Mouse (Mus musculus) c-Kit-negative CD71-positive TER-119-positive erythroid progenitor cells, embryonic 14.5 days (primary cell): ENCODE data around the gene Tnk2.
A peak's percentile ranks its signal among the peaks of the same experiment; 100 is the strongest.
"Not testable (repeated sequence)": the region's sequence is repeated elsewhere in the genome, so short reads cannot be mapped to it uniquely, and the experiment has no call there.

Source experiments
- DNase-seq: peaks from one replicate; pipeline ENCODE4 v3.0.0-alpha.2; 2013; ENCODE audit warnings: low read depth, low spot score

The Tnk2 gene

DNA sequence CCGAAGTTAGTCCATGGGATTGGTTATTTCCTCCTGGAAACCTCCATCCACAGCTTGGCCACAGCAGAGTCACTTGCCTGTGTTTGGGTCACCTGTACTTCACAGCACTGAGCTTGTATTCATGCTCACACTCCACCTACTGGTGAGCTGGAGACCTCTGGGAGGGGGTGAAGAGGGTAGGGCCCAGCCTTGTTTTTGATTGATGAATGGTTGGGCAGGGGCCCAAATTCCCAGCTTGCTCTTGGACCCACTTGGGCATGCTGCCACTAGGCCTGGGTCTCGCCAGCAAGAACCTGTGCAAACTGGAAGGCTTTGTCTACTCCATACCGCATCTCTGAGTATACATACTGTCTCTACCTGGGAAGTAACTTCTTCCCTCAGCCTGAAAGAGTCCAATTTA is 8.4 kb upstream of the Tnk2 start:
- DNase-seq = no peak

DNA sequence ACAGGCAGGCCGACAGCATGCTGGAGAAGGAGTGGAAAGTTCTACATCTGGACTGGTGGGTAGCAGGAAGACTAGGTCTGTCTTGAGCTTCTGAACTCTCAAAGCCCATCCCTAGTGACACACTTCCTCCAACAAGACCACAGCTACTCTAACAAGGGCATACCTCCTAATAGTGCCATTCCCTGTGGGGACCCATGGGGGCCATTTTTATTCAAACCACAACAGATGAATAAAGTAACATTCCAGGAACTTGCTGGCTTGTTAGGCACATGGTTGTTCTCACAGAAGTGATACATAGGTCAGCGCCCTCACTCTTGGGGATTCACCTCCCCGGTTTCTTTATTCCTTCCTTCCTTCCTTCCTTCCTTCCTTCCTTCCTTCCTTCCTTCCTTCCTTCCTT is 7.3 kb upstream of the Tnk2 start:
- no peak for DNase-seq

DNA sequence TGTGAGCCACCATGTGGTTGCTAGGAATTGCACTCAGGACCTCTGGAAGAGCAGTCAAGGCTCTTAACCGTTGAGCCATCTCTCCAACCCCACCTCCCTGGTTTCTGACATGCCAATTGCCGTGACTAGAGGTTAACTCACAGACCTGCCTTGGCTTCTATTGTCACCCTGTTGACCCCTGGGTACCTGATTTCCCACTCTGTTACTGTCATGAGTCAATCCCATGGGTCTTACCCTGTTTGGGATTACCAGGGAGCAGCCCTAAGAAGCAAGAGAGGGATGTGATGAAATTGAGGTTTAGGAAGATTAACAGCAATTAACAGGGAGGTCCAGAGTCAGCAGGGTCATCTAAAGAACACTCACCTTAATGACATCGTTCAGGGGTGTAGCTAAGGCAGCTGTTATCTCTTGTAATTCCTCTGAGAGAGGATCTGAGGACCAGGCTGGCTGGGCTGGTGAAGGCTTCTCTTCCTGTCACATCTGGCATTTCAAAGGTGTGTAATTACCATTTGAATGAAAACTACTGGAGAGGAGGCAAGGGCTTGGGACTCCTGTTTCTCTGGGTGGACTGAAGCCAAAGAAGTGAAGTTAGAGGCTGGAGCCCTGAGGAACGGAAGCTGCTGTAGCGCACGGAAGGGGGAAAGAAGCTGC is 6.7 kb upstream of the Tnk2 start:
- DNase-seq = no peak

DNA sequence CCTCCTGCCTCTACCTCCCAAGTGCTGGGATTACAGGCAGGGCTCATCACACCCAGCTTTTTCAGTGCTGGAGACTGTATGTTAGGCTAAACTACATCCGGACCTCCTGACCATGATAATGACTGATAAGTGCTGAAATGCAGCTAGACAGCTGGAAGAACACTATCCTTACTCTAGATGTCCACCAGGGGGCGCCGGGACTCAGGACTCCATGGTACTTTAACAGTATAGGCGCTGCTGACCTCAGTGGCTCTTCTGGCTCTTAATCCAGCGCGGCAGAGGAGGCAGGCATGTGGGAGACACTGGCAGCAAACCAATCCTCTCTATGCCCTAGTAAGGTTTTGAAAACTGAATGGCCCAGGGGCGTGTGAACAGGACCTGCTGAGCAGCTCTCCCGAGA is 5.2 kb upstream of the Tnk2 start:
- DNase-seq = peak; percentile 89

DNA sequence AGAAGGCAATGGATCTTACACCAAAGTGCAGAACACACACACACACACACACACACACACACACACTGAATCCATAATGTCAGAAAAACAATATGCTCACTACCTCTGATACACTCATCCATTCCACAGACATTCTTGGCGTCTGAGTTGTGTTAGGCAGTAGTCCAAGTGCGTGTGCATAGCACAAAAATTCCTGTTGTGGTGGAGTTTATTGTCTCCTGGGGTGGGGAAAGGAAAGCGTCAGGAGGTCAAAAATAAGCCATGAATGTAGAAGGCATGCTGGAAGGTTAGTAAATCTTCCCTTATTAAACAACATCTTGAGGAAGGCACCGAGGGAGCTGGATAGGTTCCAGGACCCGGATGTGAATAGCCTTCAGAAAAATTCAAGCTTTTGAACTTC is 3.6 kb upstream of the Tnk2 start:
- no peak for DNase-seq

DNA sequence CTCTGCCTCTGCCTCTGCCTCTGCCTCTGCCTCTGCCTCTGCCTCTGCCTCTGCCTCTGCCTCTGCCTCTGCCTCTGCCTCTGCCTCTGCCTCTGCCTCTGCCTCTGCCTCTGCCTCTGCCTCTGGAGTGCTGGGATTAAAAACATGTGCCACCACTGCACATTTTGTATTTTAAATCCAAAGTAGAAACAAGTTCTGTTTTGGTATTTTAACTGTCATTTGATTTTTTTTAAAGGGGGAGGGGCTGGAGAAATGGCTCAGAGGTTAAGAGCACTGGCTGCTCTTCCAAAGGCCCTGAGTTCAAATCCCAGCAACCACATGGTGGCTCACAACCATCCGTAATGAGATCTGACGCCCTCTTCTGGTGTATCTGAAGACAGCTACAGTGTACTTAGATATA is 3.0 kb upstream of the Tnk2 start:
- DNase-seq = not testable (repeated sequence)

DNA sequence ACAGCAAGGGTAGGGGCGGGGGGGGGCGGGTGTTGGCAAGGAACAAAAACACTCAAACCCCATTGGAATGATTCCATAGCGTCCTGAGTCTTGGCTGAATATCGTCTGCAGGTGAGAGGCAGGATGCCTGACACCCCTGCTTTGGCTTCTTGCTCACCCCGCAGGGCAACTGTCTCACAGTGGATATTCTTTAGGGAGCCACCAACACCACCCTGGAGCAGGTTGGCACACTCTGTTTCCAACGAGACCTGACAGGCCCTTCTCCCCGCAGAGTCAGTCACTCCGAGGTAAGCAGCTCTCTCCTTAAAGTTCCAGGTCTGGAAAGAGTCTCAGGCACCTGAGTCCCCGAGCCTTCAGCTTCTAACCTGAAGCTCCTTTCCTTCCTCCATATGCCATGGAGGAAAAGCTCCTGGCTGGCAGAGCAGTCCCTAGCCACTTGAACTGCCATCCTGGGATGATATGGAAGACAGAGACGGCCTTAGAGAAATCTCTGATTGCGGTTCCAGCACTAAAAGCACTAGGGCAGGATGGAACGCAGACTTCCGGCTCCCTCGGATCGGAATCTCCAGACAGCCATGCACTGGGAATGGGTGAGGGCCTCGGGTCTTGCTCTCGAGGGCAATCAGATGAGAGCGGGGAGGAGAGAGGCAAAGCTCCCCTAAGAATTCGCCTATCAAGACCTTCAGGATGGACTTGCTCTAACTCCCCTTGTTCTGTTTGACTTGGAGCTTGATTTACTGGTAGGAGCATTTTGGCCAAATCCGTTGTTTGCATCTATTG is 2.0 kb upstream of the Tnk2 start:
- no peak for DNase-seq

DNA sequence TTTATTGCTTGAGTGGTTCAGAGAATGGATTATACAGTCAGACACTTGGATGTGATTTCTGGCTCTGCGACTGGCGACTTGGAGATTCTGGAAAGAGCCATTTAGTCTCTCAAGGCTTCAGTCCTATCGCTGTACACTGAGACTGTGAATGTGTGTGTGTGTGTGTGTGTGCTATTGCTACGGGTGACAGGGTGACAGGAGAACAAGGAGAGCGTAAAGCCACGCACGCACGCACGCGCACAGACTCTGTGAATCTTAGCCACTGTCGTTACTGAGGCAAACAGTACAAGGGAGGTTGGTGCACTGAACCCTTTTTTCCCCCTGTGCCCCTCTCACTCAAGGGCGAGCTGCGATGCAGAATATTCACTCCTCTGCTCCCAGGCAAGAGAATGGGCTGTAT is 1.4 kb upstream of the Tnk2 start:
- DNase-seq = no peak

DNA sequence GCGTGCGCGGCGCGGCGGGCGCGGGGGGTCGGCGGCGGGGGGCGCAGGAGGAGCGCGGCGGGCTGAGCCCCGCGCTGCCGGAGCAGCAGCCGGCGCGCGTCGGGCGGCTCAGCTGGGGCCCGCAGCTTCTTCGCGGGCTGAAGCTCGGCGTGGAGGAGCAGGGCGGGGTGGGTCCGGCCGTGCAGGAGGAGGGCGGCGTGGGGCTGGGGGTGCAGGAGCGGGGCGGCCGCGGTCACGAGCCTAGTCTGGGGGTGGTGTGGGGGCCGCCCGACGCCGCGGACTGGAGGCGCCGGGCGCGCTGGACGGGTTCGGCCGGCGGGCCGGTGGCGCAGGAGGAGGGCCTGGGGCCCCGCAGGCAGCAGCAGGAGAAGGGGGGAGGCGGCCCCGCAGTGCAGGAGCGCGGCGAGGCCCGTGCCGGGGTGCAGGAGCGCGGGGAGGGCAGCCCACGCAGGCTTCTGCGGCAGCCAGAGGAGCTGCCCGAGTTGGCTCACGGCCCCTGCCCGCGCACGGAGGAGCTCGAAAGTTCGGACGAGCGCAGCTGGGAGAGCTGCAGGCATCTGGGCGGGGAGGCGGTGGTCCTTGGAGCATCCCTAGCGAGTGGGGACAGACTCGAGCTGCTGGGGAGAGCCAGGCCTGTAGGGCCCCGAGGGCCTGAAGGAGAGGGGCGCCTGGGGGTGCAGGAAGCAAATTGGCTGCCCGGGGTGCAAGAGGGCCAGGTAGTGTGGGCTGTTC is 561 bp downstream of the Tnk2 start:
- no peak for DNase-seq

DNA sequence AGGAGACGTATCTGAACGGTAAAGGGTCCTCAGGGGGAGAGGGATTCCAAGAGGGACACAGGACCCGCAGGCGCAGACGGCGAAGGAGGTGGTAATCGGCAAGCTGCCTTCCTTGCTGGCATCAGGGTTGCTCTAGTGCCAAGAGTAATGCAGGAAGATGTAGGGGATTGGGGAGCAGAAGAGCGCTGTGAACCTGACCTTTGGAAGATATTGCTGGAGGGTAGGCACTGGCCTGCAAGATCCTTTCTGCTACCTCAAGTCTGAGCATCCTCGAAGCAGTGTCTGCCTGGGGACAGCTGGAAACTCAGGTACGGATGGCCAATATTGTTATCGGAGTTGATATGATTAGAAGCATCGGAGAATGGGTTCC is 1.1 kb downstream of the Tnk2 start:
- DNase-seq = no peak

DNA sequence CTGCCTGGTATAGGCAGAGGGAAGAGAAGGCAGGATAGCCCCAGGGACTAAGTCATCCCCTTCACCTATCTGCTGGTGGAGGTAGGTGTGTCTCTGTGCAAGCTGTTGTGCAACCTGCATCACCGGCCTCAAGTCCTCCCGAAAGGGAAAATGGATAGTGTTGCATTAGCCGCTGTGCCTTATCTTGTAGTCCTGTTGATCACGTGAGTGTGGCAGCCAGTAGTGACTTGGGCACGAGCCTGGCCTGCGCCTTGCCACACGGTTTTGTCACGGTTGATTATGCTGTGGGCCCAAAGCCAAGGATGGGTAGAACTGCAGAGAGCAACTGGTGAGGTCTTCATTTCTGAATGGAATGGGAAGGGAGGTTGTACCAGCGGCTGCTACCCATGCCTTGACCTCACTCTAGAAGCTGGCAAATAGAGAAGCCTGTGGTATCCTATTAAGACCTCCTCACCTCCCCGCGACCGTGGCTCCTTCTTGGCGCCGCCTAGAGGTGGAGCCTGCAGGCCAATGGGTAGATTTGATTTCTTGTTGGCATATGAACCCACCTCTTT is 1.8 kb downstream of the Tnk2 start:
- peak; percentile 71 for DNase-seq

DNA sequence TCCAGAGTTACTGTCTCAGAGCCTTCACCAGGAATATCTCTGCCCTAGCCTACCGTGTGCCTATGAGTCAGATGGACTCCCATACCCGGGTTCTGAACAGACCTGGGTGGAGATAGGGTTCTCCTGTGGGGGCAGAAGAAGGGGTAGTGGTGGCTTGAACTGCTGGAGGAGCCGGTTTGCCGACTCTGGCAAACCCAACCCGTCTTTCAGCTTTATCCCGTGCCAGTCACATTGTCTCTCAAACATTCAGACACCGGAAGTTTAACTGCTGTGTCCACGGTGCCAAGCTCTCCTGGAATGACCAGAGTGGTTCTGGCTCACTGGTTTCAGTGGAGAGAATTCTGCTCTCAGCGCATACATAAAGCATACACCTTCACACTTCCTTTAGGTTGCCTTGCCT is 2.3 kb downstream of the Tnk2 start:
- DNase-seq = no peak

DNA sequence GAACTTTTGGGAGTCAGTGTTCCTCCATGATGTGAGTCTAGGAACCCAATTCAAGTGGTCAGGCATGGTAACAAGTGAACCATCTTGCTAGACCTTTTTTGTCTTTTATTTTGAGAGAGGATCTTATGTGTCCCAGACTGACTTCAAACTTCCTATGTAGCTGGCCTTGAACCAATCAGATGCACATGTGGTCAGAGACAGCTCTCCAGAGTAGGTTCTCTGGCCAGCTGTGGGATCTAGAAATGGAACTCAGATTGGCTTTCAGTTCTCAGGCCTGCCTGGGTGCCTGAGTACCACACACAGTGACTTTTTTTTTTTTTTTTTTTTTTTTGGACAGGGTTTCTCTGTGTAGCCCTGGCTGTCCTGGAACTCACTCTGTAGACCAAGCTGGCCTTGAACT is 4.0 kb downstream of the Tnk2 start:
- no peak for DNase-seq

DNA sequence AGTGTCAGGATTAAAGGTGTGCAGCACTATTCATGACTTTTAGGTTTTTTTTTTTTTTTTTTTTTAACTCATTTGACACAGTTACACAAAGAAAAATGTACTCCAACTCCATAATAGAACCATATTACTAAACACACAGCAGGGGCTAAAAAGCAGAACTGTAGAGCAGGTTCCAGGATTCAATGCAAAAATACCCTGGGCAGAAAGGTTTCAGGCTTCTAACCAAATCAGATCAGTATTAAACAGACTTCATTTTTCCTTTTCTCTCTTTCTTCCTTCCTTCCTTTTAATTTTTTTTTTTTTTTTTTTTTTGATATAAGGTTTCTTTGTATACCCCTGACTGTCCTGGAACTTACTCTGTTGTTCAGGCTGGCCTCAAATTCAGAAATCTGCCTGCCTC is 6.8 kb downstream of the Tnk2 start:
- DNase-seq = no peak

DNA sequence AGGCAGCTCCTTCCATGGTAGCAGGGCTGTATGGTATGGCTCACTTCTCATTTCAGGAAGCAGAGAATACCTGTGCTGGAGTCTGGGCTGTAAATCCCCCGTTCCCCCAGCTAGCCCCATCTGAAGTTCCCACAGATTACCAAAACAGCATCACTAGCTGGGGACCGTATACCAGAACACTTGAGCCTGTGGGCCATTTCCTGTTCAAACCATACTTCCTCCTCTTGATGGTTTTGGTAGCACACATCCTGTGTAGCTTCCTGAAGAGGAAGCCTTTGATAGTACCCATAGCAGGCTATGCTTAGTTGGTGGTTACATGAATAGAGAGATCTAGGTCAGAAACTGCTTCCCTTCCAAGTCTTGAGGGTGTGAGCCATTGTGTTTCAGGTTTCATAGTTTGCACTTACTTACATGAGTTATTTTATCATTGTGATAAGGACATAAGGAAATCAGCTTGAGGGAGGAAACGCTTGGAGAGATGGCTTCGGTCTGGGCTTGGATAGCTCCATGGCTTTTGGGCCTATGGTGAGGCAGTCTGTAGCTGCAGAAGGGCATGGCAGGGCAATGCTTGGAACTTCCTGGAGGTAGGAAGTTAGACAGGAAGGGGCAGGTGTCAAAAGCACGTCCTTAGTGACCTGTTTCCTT is 7.4 kb downstream of the Tnk2 start:
- no peak for DNase-seq

DNA sequence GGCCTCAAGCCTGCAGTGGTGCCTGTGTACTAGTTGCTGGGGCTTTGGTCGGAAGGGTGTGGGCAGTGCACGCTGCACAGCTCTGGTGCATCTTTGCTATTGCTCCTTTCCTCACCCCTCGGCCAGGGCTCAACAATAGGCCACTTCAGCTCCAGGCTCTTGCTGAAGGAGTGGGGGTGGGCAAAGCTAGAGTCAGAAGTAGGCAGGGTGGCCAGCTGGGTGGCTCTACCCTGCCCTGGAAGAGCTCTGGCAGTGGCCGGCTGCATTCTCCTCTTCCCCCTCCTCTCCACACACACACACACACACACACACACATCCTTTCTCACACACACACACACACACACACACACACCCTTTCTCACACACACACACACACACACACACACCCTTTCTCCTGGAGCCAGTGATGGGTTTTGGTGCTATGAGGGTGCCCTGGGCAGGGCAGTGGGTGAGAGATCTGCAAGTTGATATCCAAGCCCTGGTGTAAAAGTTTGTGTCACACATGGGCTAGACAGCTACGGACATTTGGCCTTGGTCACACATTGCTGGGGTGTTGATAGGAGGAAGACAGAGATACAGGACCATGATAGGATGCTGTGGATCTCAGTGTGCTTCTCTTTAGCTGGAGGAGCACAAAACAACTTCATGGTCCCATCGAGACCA is 10.5 kb downstream of the Tnk2 start:
- no peak for DNase-seq

DNA sequence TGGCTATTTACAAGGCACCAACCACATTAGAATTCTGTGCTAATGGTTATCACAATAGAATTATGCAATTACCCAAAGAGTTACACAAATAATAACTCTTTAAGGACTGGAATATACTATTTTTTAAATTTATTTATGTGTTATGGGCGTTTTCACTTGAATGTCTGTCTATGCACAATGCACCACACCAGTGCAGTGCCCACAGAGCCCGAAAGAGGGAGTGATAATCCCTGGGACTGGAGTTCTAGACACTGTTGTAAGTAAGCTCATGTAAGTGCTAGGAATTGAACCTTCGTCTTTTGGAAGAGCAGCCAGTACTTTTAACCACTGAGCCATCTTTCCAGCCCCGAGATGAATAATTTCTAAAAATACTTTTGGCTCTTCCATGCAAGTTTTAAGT is 11.9 kb downstream of the Tnk2 start:
- DNase-seq = no peak

DNA sequence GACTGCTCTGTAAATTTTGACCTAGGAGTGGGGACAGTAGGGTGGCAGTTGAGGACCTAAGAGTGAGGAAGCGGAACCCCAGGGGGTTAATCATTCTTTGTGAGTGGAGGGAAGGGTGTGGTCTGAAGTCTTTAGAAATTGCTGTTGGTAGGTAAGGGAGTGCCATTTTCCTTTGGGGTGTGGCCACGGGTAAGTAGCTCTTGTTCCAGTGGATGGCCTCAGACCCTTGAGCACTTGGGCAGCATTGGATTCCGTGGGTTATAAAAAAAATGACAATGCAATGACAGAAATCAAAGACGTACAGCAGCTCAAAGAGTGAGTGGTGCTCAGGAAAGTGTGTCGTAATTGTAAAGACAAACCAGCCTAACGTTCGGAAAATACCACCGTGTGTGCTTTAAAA is 12.6 kb downstream of the Tnk2 start:
- no peak for DNase-seq

DNA sequence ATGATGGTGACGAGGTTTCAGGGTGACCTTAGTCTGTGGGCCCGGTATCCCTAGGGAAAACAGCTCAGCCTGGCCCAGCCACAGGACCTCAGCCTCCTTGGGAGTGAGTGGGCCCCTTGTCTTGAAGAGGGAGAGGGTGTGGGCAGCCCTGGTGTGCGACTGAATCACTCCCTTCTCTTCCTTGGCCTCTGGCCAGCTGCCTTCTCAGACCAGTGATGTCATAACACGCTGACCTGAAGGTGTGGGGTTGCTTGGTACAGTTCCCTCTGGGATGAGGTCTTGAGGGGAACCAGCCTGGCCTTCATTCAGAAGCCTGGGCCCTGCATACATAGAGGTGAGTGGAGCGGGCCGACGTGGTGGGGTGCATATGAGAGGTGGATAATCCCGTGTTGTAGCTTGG is 13.1 kb downstream of the Tnk2 start:
- no peak for DNase-seq

DNA sequence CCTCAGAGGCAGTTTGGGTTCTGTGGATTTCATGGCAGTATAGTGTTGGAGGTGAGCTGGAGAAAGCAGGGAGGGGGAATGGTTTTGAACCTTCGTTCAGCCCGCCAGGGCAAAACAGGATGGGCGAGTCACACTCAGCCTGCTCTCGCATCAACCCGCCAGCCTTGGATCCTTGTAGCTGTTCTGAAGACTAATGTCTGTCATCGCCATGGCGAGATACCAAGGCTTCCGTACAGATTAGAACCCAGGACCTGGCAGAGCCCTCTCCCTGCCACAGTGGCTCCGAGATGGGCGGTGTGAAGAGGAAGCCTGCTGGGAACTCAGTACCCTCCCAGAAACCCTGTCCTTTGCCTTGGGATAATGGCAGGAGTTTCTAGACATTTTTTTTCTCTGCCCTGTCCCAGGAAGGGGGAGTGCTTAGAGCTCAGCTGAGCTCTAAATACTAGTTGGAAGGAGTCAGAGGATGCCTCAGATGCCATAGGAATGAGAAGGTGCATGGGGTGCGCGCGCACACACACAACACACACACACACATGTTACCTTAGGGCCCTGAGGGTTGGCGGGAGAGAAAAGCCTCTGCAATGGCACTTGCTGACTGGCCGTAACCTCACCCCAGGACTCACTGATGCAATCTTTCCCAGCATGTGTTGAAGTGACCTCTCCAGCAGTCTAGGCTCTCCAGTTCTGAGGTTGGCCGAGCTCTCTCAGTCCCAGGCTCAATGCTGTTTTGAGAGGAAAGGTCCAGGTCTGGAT is 14.0 kb downstream of the Tnk2 start:
- no peak for DNase-seq

DNA sequence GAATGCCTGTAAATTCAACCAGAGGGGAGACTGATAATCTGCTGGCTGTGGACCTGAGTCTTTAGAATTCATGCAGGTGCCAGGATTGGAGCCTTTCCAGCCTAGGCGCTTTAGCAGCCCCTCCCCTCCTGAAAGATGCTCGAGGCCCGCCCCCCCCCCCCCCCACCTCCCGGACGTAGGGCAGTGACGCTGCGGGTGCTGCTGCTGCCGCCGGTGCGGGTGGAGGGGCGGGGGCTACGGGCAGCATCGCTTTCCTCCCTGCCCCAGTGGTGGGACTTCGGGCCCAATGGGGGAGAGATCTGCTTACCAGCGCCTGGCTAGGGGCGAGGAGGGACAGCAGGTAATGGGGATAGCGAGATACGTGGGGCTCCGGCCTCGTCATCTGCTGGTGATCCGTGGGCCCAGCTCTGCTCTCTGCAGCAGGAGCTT is 15.1 kb downstream of the Tnk2 start:
- no peak for DNase-seq
